Mouse (Mus musculus) liver, embryonic 12.5 days (tissue): ENCODE data around the gene Tmub1. TPM values are rescaled to one million over a fixed set of nuclear protein-coding genes. Genes with fewer than 3 reads are reported as not detected.
"Not testable (repeated sequence)": the region's sequence is repeated elsewhere in the genome, so short reads cannot be mapped to it uniquely, and the experiment has no call there.

Source experiments
- ATAC-seq: fragments of 200-750 bp; cut with Nextera tagmentation; 2 replicates; pipeline ENCODE4 v1.8.0; 2017; ENCODE audit warnings: moderate number of reproducible peaks, mild to moderate bottlenecking, moderate library complexity
- H3K27ac ChIP-seq: fragments of 300-500 bp; sonication (generic); 2 replicates; pipeline ENCODE4 v1.5.1; 2016; ENCODE audit warnings: mild to moderate bottlenecking
- H3K27me3 ChIP-seq: fragments of 300-500 bp; sonication (generic); replicated peaks from 2 replicates; pipeline ENCODE4 v1.6.1; 2016; ENCODE audit warnings: mild to moderate bottlenecking, moderate library complexity
- H3K36me3 ChIP-seq: fragments of 300-500 bp; sonication (generic); 2 replicates; pipeline ENCODE4 v1.6.1; 2016; ENCODE audit warnings: mild to moderate bottlenecking, moderate library complexity
- H3K4me1 ChIP-seq: fragments of 300-500 bp; sonication (generic); 2 replicates; pipeline ENCODE4 v1.6.1; 2016
- H3K4me2 ChIP-seq: fragments of 300-500 bp; sonication (generic); 2 replicates; pipeline ENCODE4 v1.6.1; 2016; ENCODE audit warnings: mild to moderate bottlenecking, moderate library complexity
- H3K4me3 ChIP-seq: fragments of 300-500 bp; sonication (generic); 2 replicates; pipeline ENCODE4 v1.5.1; 2016; ENCODE audit warnings: mild to moderate bottlenecking, moderate library complexity
- H3K9ac ChIP-seq: fragments of 300-500 bp; sonication (generic); 2 replicates; pipeline ENCODE4 v1.6.1; 2016; ENCODE audit warnings: mild to moderate bottlenecking, moderate library complexity
- H3K9me3 ChIP-seq: fragments of 300-500 bp; sonication (generic); replicated peaks from 2 replicates; pipeline ENCODE4 v1.6.1; 2016; ENCODE audit warnings: mild to moderate bottlenecking, moderate library complexity
- WGBS: fragments of 180-500 bp; shearing (Covaris S2); methylation state at CpG from one replicate; pipeline ENCODE4 v1.1.7; 2016; ENCODE audit not compliant: insufficient replicate concordance; 5-methylcytosine and 5-hydroxymethylcytosine counted together
- polyA plus RNA-seq: library from polyadenylated mRNA; unstranded; fragments of >200 nt; fragmentation: Nextera tagmentation; extraction: Ambion mirVana; gene quantifications from 2 replicates; pipeline ENCODE4 v1.2.1, GENCODE M21; 2016

The Tmub1 gene
- polyA plus RNA-seq, 1 experiment from 2014 or later, result 7.2 TPM

DNA sequence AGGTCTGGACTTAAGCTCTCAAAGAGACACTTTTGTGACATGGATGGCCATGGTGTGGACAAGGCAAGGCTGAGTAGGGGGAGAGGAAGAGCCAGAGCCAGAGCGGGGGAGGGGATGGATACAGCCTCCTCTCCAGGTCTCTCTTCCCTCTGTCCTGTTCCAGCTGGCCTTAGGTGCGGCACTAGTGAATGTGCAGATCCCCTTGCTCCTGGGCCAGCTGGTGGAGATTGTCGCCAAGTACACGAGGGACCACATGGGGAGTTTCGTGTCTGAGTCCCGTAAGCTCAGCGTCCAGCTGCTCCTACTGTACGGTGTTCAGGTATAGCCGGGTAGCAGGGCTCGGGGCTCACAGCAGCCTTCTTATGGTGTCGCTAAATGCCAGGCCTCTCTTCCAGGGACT lies 47.3 kb downstream of the Tmub1 start:
- Histone ChIP-seq H3K36me3 (peaks cover 43% of the 10 kb centered on the region), H3K27me3 (no peaks in the 10 kb centered on the region), H3K27ac (no peak overlapping the region), H3K9me3 (no peaks in the 10 kb centered on the region), H3K4me3 (no peak overlapping the region), H3K4me1 (peaks cover 21% of the 10 kb centered on the region), H3K4me2 (no peak overlapping the region), H3K9ac (no peak overlapping the region)
- 79% methylated on average over 10 of the region's 11 CpGs for WGBS
- no peak for ATAC-seq

DNA sequence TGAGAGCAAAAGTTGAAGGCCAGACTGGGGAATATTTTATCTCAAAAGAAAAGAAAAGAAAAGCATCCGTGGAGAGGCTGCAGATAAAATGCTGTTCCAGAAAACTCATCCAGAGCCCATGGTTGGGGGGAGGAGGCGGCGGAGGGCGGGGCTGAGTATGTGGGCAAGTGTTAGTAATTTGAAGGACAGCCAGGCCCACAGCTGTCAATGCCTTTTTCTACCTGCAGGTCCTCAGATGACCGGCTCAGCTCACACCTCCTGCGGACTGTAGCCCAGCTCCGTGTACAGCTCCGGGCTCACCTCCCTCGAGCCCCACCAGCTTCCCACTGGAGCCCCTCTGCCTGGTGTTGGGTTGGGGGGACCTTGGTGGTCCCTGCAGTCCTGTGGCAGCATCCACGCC lies 48.0 kb downstream of the Tmub1 start:
- Histone ChIP-seq H3K9me3 (no peaks in the 10 kb centered on the region), H3K4me1 (peaks cover 21% of the 10 kb centered on the region), H3K27me3 (no peaks in the 10 kb centered on the region), H3K27ac (no peak overlapping the region), H3K36me3 (peaks cover 42% of the 10 kb centered on the region), H3K9ac (no peak overlapping the region), H3K4me3 (no peak overlapping the region), H3K4me2 (no peak overlapping the region)
- ATAC-seq, result no peak
- 78% methylated on average over 10 of the region's 10 CpGs for WGBS

GRCm38 (mm10) chr5:24396254-24396653 lies 51.4 kb downstream of the Tmub1 start:
- not testable (repeated sequence) for H3K4me3 ChIP-seq
- peaks cover 18% of the 10 kb centered on the region for H3K36me3 ChIP-seq
- WGBS, result 72% methylated on average over 6 of the region's 6 CpGs

More at GRCm38 (mm10) chr5:24396254-24396653, 51.4 kb downstream of the Tmub1 start:
- H3K4me2 ChIP-seq, ATAC-seq, H3K9me3 ChIP-seq, H3K27me3 ChIP-seq, H3K27ac ChIP-seq, H3K9ac ChIP-seq: not testable (repeated sequence)
- peaks cover 27% of the 10 kb centered on the region for H3K4me1 ChIP-seq

Other genes with a start within 250 kb of the Tmub1 start
- gene Kcnh2, start 96.2 kb downstream of the Tmub1 start, polyA plus RNA-seq, result 0.89 and 1.6 TPM in 2 replicates
- 4.4 and 4.9 TPM in 2 replicates for gene Nos3, start 83.0 kb downstream of the Tmub1 start, polyA plus RNA-seq
- 0.47 and 0.93 TPM in 2 replicates for gene Atg9b, start 55.7 kb downstream of the Tmub1 start, polyA plus RNA-seq
- gene Abcb8, start 54.2 kb downstream of the Tmub1 start, polyA plus RNA-seq, result 32.6 and 34.1 TPM in 2 replicates
- not detected in 2 replicates for gene Asic3, start 34.5 kb downstream of the Tmub1 start, polyA plus RNA-seq
- 13.0 and 14.1 TPM in 2 replicates for gene Cdk5, start 24.3 kb downstream of the Tmub1 start, polyA plus RNA-seq
- gene Slc4a2, start 24.0 kb downstream of the Tmub1 start, polyA plus RNA-seq, result 16.2 and 16.6 TPM in 2 replicates
- gene Fastk, start 2.6 kb downstream of the Tmub1 start, polyA plus RNA-seq, result 72.4 and 78.0 TPM in 2 replicates
- gene Agap3, start 4.3 kb upstream of the Tmub1 start, polyA plus RNA-seq, result 25.5 and 26.5 TPM in 2 replicates
- gene Gbx1, start 79.3 kb upstream of the Tmub1 start, polyA plus RNA-seq, result not detected in 2 replicates
- gene Asb10, start 93.1 kb upstream of the Tmub1 start, polyA plus RNA-seq, result 0.11 TPM in 1 of 2 replicates, not detected in the other
- 0.05 TPM in 1 of 2 replicates, not detected in the other for gene 4931409K22Rik, start 109.0 kb upstream of the Tmub1 start, polyA plus RNA-seq
- gene Abcf2, start 129.6 kb upstream of the Tmub1 start, polyA plus RNA-seq, result 93.7 and 95.9 TPM in 2 replicates
- 16.6 and 17.6 TPM in 2 replicates for gene Chpf2, start 138.9 kb upstream of the Tmub1 start, polyA plus RNA-seq
- 5.8 and 8.3 TPM in 2 replicates for gene Smarcd3, start 176.6 kb upstream of the Tmub1 start, polyA plus RNA-seq
- 16.9 and 17.5 TPM in 2 replicates for gene Nub1, start 237.7 kb upstream of the Tmub1 start, polyA plus RNA-seq